Mouse (Mus musculus) MEL (cell line): ENCODE results near the gene Senp7. TPM values are rescaled to one million over a fixed set of nuclear protein-coding genes. Genes with fewer than 3 reads are reported as not detected.

Experiments
- DNase-seq: peaks from one replicate; pipeline ENCODE4 v3.0.0; 2011; ENCODE audit warnings: low read depth, low spot score
- H3K27ac ChIP-seq: 2 replicates; pipeline ENCODE4 v1.5.1; 2012; ENCODE audit warnings: low read depth, mild to moderate bottlenecking, control low read depth, low read length, moderate library complexity; ENCODE audit not compliant: control insufficient read depth
- H3K27me3 ChIP-seq, 2 experiments: fragments of 150-350 bp in 1 of 2; sonication (generic) in 1 of 2; 2 replicates each; pipeline ENCODE4 v1.6.1; 2012; ENCODE audit warnings: low read length in 2 of 2, mild to moderate bottlenecking in 2 of 2, improper control_type of control experiment in 1 of 2, moderate library complexity in 1 of 2; ENCODE audit not compliant: insufficient read depth in 2 of 2, control insufficient read depth in 1 of 2
- H3K36me3 ChIP-seq, 2 experiments: 2 replicates each; pipeline ENCODE4 v1.6.1; 2012 to 2014; ENCODE audit warnings: low read length in 2 of 2, improper control_type of control experiment in 1 of 2, inconsistent platforms in 1 of 2, mild to moderate bottlenecking in 1 of 2; ENCODE audit not compliant: insufficient read depth in 2 of 2, control insufficient read depth in 1 of 2
- H3K4me1 ChIP-seq, 2 experiments: fragments of 150-350 bp in 1 of 2; sonication (generic) in 1 of 2; 2 replicates each; pipeline ENCODE4 v1.6.1; 2012; ENCODE audit warnings: low read length in 2 of 2, improper control_type of control experiment in 1 of 2, mild to moderate bottlenecking in 1 of 2; ENCODE audit not compliant: insufficient read depth in 2 of 2, control insufficient read depth in 1 of 2
- H3K4me3 ChIP-seq, 2 experiments: fragments of 150-350 bp in 1 of 2; sonication (generic) in 1 of 2; 2 replicates each; pipeline ENCODE4 v1.5.1; 2012; ENCODE audit warnings: low read depth in 2 of 2, low read length in 2 of 2, mild to moderate bottlenecking in 2 of 2, moderate library complexity in 2 of 2, control low read depth in 1 of 2, improper control_type of control experiment in 1 of 2; ENCODE audit not compliant: control insufficient read depth in 1 of 2, insufficient read depth in 1 of 2
- H3K79me2 ChIP-seq: 2 replicates; pipeline ENCODE4 v1.6.1; 2012; ENCODE audit warnings: mild to moderate bottlenecking, low read length, moderate library complexity; ENCODE audit not compliant: control insufficient read depth, poor library complexity, insufficient read depth
- H3K9ac ChIP-seq: 2 replicates; pipeline ENCODE4 v1.6.1; 2012; ENCODE audit warnings: low read depth, mild to moderate bottlenecking, control low read depth, low read length, moderate library complexity; ENCODE audit not compliant: control insufficient read depth, poor library complexity, severe bottlenecking
- H3K9me3 ChIP-seq: fragments of 150-350 bp; sonication (generic); replicated peaks from 2 replicates; pipeline ENCODE4 v1.6.1; 2012; ENCODE audit warnings: mild to moderate bottlenecking, low read length, improper control_type of control experiment, moderate library complexity; ENCODE audit not compliant: insufficient read depth
- BHLHE40 ChIP-seq: IDR thresholded peaks from 2 replicates; pipeline ENCODE4 v1.6.1; 2012; ENCODE audit warnings: low read depth, mild to moderate bottlenecking, inconsistent platforms, low read length, improper control_type of control experiment, borderline replicate concordance
- CHD1 ChIP-seq: IDR thresholded peaks from 2 replicates; pipeline ENCODE4 v1.6.1; 2012; ENCODE audit warnings: low read depth, mild to moderate bottlenecking, inconsistent platforms, low read length, improper control_type of control experiment
- CHD2 ChIP-seq: IDR thresholded peaks from 2 replicates; pipeline ENCODE4 v1.6.1; 2011; ENCODE audit warnings: low read length, improper control_type of control experiment
- CTCF ChIP-seq, 3 experiments: IDR thresholded peaks in 2 of 3; conservative IDR thresholded peaks in 1 of 3; 2 replicates each; pipeline ENCODE4 v1.5.1; 2011 to 2012; ENCODE audit warnings: low read length in 3 of 3, low read depth in 2 of 3, mild to moderate bottlenecking in 2 of 3, improper control_type of control experiment in 1 of 3, inconsistent platforms in 1 of 3, mixed read lengths in 1 of 3, moderate library complexity in 1 of 3; ENCODE audit not compliant: control insufficient read depth in 1 of 3, insufficient read depth in 1 of 3, poor library complexity in 1 of 3, severe bottlenecking in 1 of 3
- E2F4 ChIP-seq: IDR thresholded peaks from 2 replicates; pipeline ENCODE4 v1.6.1; 2011; ENCODE audit warnings: low read depth, low read length, improper control_type of control experiment, borderline replicate concordance
- ELF1 ChIP-seq: IDR thresholded peaks from 2 replicates; pipeline ENCODE4 v1.6.1; 2014; ENCODE audit warnings: low read depth, mild to moderate bottlenecking, inconsistent platforms, low read length, improper control_type of control experiment, moderate library complexity
- EP300 ChIP-seq, 2 experiments: IDR thresholded peaks; 2 replicates each; pipeline ENCODE4 v1.6.1; 2011; ENCODE audit warnings: improper control_type of control experiment in 2 of 2, low read length in 2 of 2, low read depth in 1 of 2, mild to moderate bottlenecking in 1 of 2
- ETS1 ChIP-seq: IDR thresholded peaks from 2 replicates; pipeline ENCODE4 v1.6.1; 2012; ENCODE audit warnings: low read depth, mild to moderate bottlenecking, inconsistent platforms, low read length, improper control_type of control experiment, moderate library complexity
- GATA1 ChIP-seq: IDR thresholded peaks from 2 replicates; pipeline ENCODE4 v1.6.1; 2011; ENCODE audit warnings: low read depth, low read length, improper control_type of control experiment
- HCFC1 ChIP-seq: IDR thresholded peaks from 2 replicates; pipeline ENCODE4 v1.6.1; 2012; ENCODE audit warnings: low read depth, mild to moderate bottlenecking, inconsistent platforms, low read length, improper control_type of control experiment, moderate library complexity
- JUND ChIP-seq: IDR thresholded peaks from 2 replicates; pipeline ENCODE4 v1.6.1; 2011; ENCODE audit warnings: low read depth, mild to moderate bottlenecking, improper control_type of control experiment, low read length
- KAT2A ChIP-seq: conservative IDR thresholded peaks from 2 replicates; pipeline ENCODE4 v1.6.1; 2012; ENCODE audit warnings: low read depth, low read length, improper control_type of control experiment, inconsistent platforms
- MAFK ChIP-seq: IDR thresholded peaks from 2 replicates; pipeline ENCODE4 v1.6.1; 2011; ENCODE audit warnings: low read depth, mild to moderate bottlenecking, low read length, improper control_type of control experiment, borderline replicate concordance
- MAX ChIP-seq: IDR thresholded peaks from 2 replicates; pipeline ENCODE4 v1.6.1; 2011; ENCODE audit warnings: low read length, improper control_type of control experiment
- MAZ ChIP-seq: IDR thresholded peaks from 2 replicates; pipeline ENCODE4 v1.6.1; 2012; ENCODE audit warnings: low read depth, mild to moderate bottlenecking, inconsistent platforms, low read length, improper control_type of control experiment
- MEF2A ChIP-seq: IDR thresholded peaks from 2 replicates; pipeline ENCODE4 v1.6.1; 2014; ENCODE audit warnings: low read depth, mild to moderate bottlenecking, inconsistent platforms, low read length, improper control_type of control experiment; ENCODE audit not compliant: poor library complexity, insufficient replicate concordance, severe bottlenecking; ENCODE audit errors: extremely low read depth
- MYB ChIP-seq: IDR thresholded peaks from 2 replicates; pipeline ENCODE4 v1.6.1; 2011; ENCODE audit warnings: mild to moderate bottlenecking, low read depth, low read length, improper control_type of control experiment
- MYC ChIP-seq: IDR thresholded peaks from 2 replicates; pipeline ENCODE4 v1.6.1; 2011; ENCODE audit warnings: low read depth, mild to moderate bottlenecking, low read length, improper control_type of control experiment, moderate library complexity
- NELFE ChIP-seq: IDR thresholded peaks from 2 replicates; pipeline ENCODE4 v1.6.1; 2011; ENCODE audit warnings: low read depth, low read length, improper control_type of control experiment
- NRF1 ChIP-seq: IDR thresholded peaks from 2 replicates; pipeline ENCODE4 v1.6.1; 2014; ENCODE audit warnings: low read depth, mild to moderate bottlenecking, inconsistent platforms, low read length, improper control_type of control experiment, moderate library complexity; ENCODE audit not compliant: poor library complexity, insufficient read depth, severe bottlenecking
- POLR2AphosphoS5 ChIP-seq: IDR thresholded peaks from 2 replicates; pipeline ENCODE4 v1.6.1; 2012; ENCODE audit warnings: low read depth, borderline replicate concordance, mild to moderate bottlenecking, inconsistent platforms, low read length, moderate library complexity, mixed read lengths
- RAD21 ChIP-seq: IDR thresholded peaks from 2 replicates; pipeline ENCODE4 v1.6.1; 2011; ENCODE audit warnings: mild to moderate bottlenecking, low read depth, low read length, improper control_type of control experiment
- RCOR1 ChIP-seq: IDR thresholded peaks from 2 replicates; pipeline ENCODE4 v1.6.1; 2012; ENCODE audit warnings: low read depth, mild to moderate bottlenecking, inconsistent platforms, low read length, improper control_type of control experiment
- SIN3A ChIP-seq: IDR thresholded peaks from 2 replicates; pipeline ENCODE4 v1.6.1; 2012; ENCODE audit warnings: low read length, improper control_type of control experiment, inconsistent platforms
- TAL1 ChIP-seq: IDR thresholded peaks from 2 replicates; pipeline ENCODE4 v1.6.1; 2012; ENCODE audit warnings: mild to moderate bottlenecking, inconsistent platforms, low read length, moderate library complexity, mixed read lengths
- TBP ChIP-seq: IDR thresholded peaks from 2 replicates; pipeline ENCODE4 v1.8.0; 2011; ENCODE audit warnings: low read depth, low read length, improper control_type of control experiment
- TCF12 ChIP-seq: IDR thresholded peaks from 2 replicates; pipeline ENCODE4 v1.6.1; 2014; ENCODE audit warnings: low read depth, mild to moderate bottlenecking, inconsistent platforms, low read length, improper control_type of control experiment, moderate library complexity
- UBTF ChIP-seq: IDR thresholded peaks from 2 replicates; pipeline ENCODE4 v1.6.1; 2012; ENCODE audit warnings: low read depth, mild to moderate bottlenecking, inconsistent platforms, low read length, improper control_type of control experiment, moderate library complexity, borderline replicate concordance; ENCODE audit not compliant: insufficient read depth
- USF1 ChIP-seq: IDR thresholded peaks from 2 replicates; pipeline ENCODE4 v1.6.1; 2014; ENCODE audit warnings: low read depth, mild to moderate bottlenecking, inconsistent platforms, low read length, improper control_type of control experiment, moderate library complexity
- USF2 ChIP-seq, 2 experiments: IDR thresholded peaks; 2 replicates each; pipeline ENCODE4 v1.6.1; 2011 to 2012; ENCODE audit warnings: improper control_type of control experiment in 2 of 2, low read length in 2 of 2, borderline replicate concordance in 1 of 2, inconsistent platforms in 1 of 2, low read depth in 1 of 2, mild to moderate bottlenecking in 1 of 2; ENCODE audit not compliant: insufficient read depth in 1 of 2
- ZC3H11A ChIP-seq: IDR thresholded peaks from 2 replicates; pipeline ENCODE4 v1.6.1; 2012; ENCODE audit warnings: low read depth, mild to moderate bottlenecking, inconsistent platforms, low read length, improper control_type of control experiment
- ZKSCAN1 ChIP-seq: IDR thresholded peaks from 2 replicates; pipeline ENCODE4 v1.6.1; 2012; ENCODE audit warnings: low read depth, mild to moderate bottlenecking, inconsistent platforms, low read length, improper control_type of control experiment, moderate library complexity
- ZMIZ1 ChIP-seq: IDR thresholded peaks from 2 replicates; pipeline ENCODE4 v1.6.1; 2012; ENCODE audit warnings: low read depth, mild to moderate bottlenecking, inconsistent platforms, low read length, improper control_type of control experiment, moderate library complexity
- ZNF384 ChIP-seq: IDR thresholded peaks from 2 replicates; pipeline ENCODE4 v1.6.1; 2012; ENCODE audit warnings: low read depth, mild to moderate bottlenecking, inconsistent platforms, low read length, improper control_type of control experiment
- polyA plus RNA-seq, 2 experiments: library from polyadenylated mRNA; stranded (reverse) in 1 of 2; unstranded in 1 of 2; fragments of >175 nt in 1 of 2; fragments of >200 nt in 1 of 2; gene quantifications; 2 replicates each; pipeline versions ENCODE4 v1.2.1 to v1.2.4; 2012; ENCODE audit warnings: low replicate concordance in 2 of 2, low read depth in 1 of 2; ENCODE audit not compliant: insufficient read length in 2 of 2, insufficient read depth in 1 of 2, missing spikeins in 1 of 2
- total RNA-seq: library from RNA; depleted of rRNA; stranded (reverse); fragments of 300-350 nt; gene quantifications from 2 replicates; pipeline ENCODE4 v1.2.3, GENCODE M21; 2012

Gene Senp7
- total and polyA plus RNA-seq, 3 experiments = 7.7 to 15.0 TPM; not detected in 1

- no peaks in the 10 kb centered on the region for H3K27me3 ChIP-seq
- peak overlapping the region; percentile 83 for H3K27ac ChIP-seq
- H3K79me2 ChIP-seq = peaks cover 7% of the 10 kb centered on the region
- peak overlapping the region; percentile 38 for H3K9ac ChIP-seq
- H3K9me3 ChIP-seq = no peaks in the 10 kb centered on the region
- peaks cover 20 to 39% of the 10 kb centered on the region in 2 experiments for H3K4me1 ChIP-seq
- H3K4me3 ChIP-seq = peak overlapping the region in 1 of 2 experiments; percentile 12; a peak in 1 of 4 replicates
- H3K36me3 ChIP-seq = peaks cover 0 to 33% of the 10 kb centered on the region in 2 experiments; a peak in 2 of 4 replicates
- peak; percentile 85 for DNase-seq
- no peak for TF ChIP-seq RAD21
- peak; percentile 34; the same call in 1 of the 2 replicates for TF ChIP-seq TBP
- TF ChIP-seq BHLHE40 = no peak
- TF ChIP-seq TAL1 = peak; percentile 96
- TF ChIP-seq RCOR1 = peak; percentile 73; the same call in 1 of the 2 replicates
- no peak for TF ChIP-seq CHD2
- no peak for TF ChIP-seq ZMIZ1
- TF ChIP-seq CTCF (IDR thresholded peaks at IDR 0.05 in 2 of 3, conservative IDR thresholded peaks at IDR 0.05 in 1 of 3; ENCODE audit: control insufficient read depth in 1 of 3, insufficient read depth in 1 of 3, low read depth in 2 of 3, low read length in 3 of 3, poor library complexity in 1 of 3, severe bottlenecking in 1 of 3) = no peak
- TF ChIP-seq USF1 = no peak
- peak; percentile 90 for TF ChIP-seq ETS1
- TF ChIP-seq TCF12 = peak; percentile 99
- peak; percentile 72; the same call in 1 of the 2 replicates for TF ChIP-seq MAZ
- no peak for TF ChIP-seq HCFC1
- TF ChIP-seq ZKSCAN1 = no peak
- no peak for TF ChIP-seq USF2 (IDR thresholded peaks at IDR 0.05; ENCODE audit: borderline replicate concordance in 1 of 2, insufficient read depth in 1 of 2, low read depth in 1 of 2, low read length in 2 of 2)
- TF ChIP-seq MEF2A = no peak
- no peak for TF ChIP-seq MAX
- no peak for TF ChIP-seq POLR2AphosphoS5
- 0 out of 2 replicates have a peak, but pooled peaks have one; percentile 13 for TF ChIP-seq ZC3H11A
- TF ChIP-seq MYB = peak; percentile 68; the same call in 1 of the 2 replicates
- TF ChIP-seq MYC = no peak
- no peak for TF ChIP-seq NRF1
- no peak for TF ChIP-seq KAT2A
- no peak for TF ChIP-seq UBTF
- no peak for TF ChIP-seq CHD1
- no peak for TF ChIP-seq NELFE
- no peak for TF ChIP-seq ELF1
- peak; percentile 54; the same call in 1 of the 2 replicates for TF ChIP-seq JUND
- peak; percentile 93 to 94 for TF ChIP-seq EP300 (IDR thresholded peaks at IDR 0.05; ENCODE audit: low read depth in 1 of 2, low read length in 2 of 2)
- peak; percentile 96 for TF ChIP-seq GATA1
- no peak for TF ChIP-seq ZNF384
- TF ChIP-seq MAFK = no peak
- no peak for TF ChIP-seq E2F4
- peak; percentile 39; the same call in 1 of the 2 replicates for TF ChIP-seq SIN3A
Observed at GRCm38 (mm10) chr16:56071317-56072232, 23.4 kb downstream of the Senp7 start.
